Comparison of ENCODE assay signal across 19 mouse cellular contexts in genomic region chr17:5750278-5750677, GRCm38 (mm10).
"Had no signal": no experiment of that assay in that cellular context is flagged by ENCODE, and none has a peak within 500 bp of the region (broad histone marks: within the 10 kb centered on the region; RNA-seq: fewer than 3 reads in every experiment).

No protein-coding gene starts in this region.

- H3K27ac ChIP-seq: liver, embryonic 14.5 days; midbrain, embryonic 10.5 days; midbrain, embryonic 12.5 days; midbrain, embryonic 15.5 days; neural tube, embryonic 13.5 days; neural tube, embryonic 15.5 days had no signal

- H3K4me3 ChIP-seq: midbrain, embryonic 10.5 days; midbrain, embryonic 12.5 days; midbrain, embryonic 15.5 days; myocyte; neural tube, embryonic 13.5 days; neural tube, embryonic 15.5 days had no signal

- ATAC-seq: midbrain, embryonic 15.5 days had no signal

- H3K9me3 ChIP-seq: midbrain, embryonic 10.5 days; midbrain, embryonic 12.5 days; midbrain, embryonic 15.5 days; neural tube, embryonic 13.5 days; neural tube, embryonic 15.5 days had no signal

- H3K27me3 ChIP-seq: neural tube, embryonic 15.5 days had no signal

- DNase-seq: lung, adult 18-20 months; lung, embryonic 14.5 days; lung, postnatal 10 days; lung, postnatal 4 days; retina, postnatal 1 day; right cerebral cortex, adult 18-20 months; right cerebral cortex, postnatal 25 days; right cerebral cortex, postnatal 4 days; spleen, adult 18-20 months; thymus, adult 18-20 months; thymus, postnatal 14 days; thymus, postnatal 36 days had no signal

- H3K4me2 ChIP-seq: lung, embryonic 14.5 days; midbrain, embryonic 12.5 days; midbrain, embryonic 15.5 days; neural tube, embryonic 13.5 days; neural tube, embryonic 15.5 days had no signal

- H3K36me3 ChIP-seq: midbrain, embryonic 10.5 days; midbrain, embryonic 12.5 days; midbrain, embryonic 15.5 days; neural tube, embryonic 13.5 days; neural tube, embryonic 15.5 days had no signal

- H3K9ac ChIP-seq: liver, embryonic 14.5 days; lung, embryonic 14.5 days; midbrain, embryonic 12.5 days; midbrain, embryonic 15.5 days; neural tube, embryonic 13.5 days; neural tube, embryonic 15.5 days had no signal
